24 mouse cellular contexts compared by ENCODE assay signal in the genomic region with DNA sequence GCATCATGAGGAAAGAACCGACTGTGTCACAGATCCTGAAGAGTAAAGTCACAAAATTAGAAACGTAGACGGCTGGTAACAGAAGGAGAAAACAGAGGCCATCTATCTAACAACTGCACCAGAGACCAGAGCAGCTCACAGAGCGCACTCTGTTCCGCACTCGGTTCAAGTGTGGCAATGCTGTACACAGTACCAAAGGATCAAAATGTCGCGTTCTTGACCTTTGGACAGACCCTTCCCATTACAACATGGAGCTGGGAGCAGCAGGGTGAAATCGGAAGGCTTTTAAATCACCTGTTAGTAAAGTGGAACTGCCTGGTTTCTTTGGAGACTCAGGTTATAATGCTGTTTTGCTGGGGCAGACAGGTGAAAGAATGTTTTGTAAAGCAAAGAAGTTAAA.
DNase-seq lines count a peak whose midpoint lies in the region; ATAC-seq and TF ChIP-seq lines count a peak whose summit lies in the region.
"Had no signal": no experiment of that assay in that cellular context is flagged by ENCODE, and none has a peak within 500 bp of the region (broad histone marks: within the 10 kb centered on the region; RNA-seq: fewer than 3 reads in every experiment).

No protein-coding gene starts in this region.

- H3K9me3 ChIP-seq in liver, embryonic 11.5 days (ENCODE audit: control insufficient read depth, low read length), result no peaks in the 10 kb centered on the region
- H3K9me3 ChIP-seq in liver, embryonic 13.5 days (replicated peaks), result no peaks in the 10 kb centered on the region
- H3K9me3 ChIP-seq in liver, embryonic 15.5 days (replicated peaks), result no peaks in the 10 kb centered on the region
- H3K9me3 ChIP-seq: embryonic facial prominence, embryonic 10.5 days; embryonic facial prominence, embryonic 13.5 days; forebrain, embryonic 12.5 days; forebrain, embryonic 15.5 days; G1E; hindbrain, embryonic 12.5 days; hindbrain, embryonic 15.5 days had no signal

- H3K4me1 ChIP-seq in liver, adult 2 months (ENCODE audit: control insufficient read depth, insufficient read depth, low read length), result peaks cover 13% of the 10 kb centered on the region
- peaks cover 2% of the 10 kb centered on the region; the same call in 1 of the 2 replicates for H3K4me1 ChIP-seq in liver, embryonic 11.5 days (replicated peaks; ENCODE audit: control insufficient read depth, insufficient read depth, low read length)
- peaks cover 7% of the 10 kb centered on the region for H3K4me1 ChIP-seq in liver, embryonic 13.5 days (replicated peaks)
- no peaks in the 10 kb centered on the region for H3K4me1 ChIP-seq in liver, embryonic 15.5 days (replicated peaks)

- no peaks in the 10 kb centered on the region for H3K36me3 ChIP-seq in liver, adult 2 months (ENCODE audit: control insufficient read depth, insufficient read depth, low read length)
- H3K36me3 ChIP-seq in liver, embryonic 11.5 days (ENCODE audit: control insufficient read depth, insufficient read depth, low read length), result no peaks in the 10 kb centered on the region
- H3K36me3 ChIP-seq in liver, embryonic 13.5 days, result no peaks in the 10 kb centered on the region
- no peaks in the 10 kb centered on the region for H3K36me3 ChIP-seq in liver, embryonic 15.5 days (replicated peaks)
- H3K36me3 ChIP-seq: embryonic facial prominence, embryonic 10.5 days; forebrain, embryonic 12.5 days; forebrain, embryonic 15.5 days; hindbrain, embryonic 12.5 days; hindbrain, embryonic 15.5 days had no signal

- peak overlapping the region; percentile 58 for H3K27ac ChIP-seq in liver, adult 2 months (replicated peaks; ENCODE audit: insufficient read depth, low read depth, low read length)
- H3K27ac ChIP-seq in liver, embryonic 11.5 days (ENCODE audit: low read depth, low read length), result no peak overlapping the region
- H3K27ac ChIP-seq in liver, embryonic 13.5 days, result no peak overlapping the region
- H3K27ac ChIP-seq in liver, embryonic 15.5 days (replicated peaks), result peak overlapping the region; percentile 20; the same call in 1 of the 2 replicates
- H3K27ac ChIP-seq: embryonic facial prominence, embryonic 10.5 days; embryonic facial prominence, embryonic 13.5 days; forebrain, embryonic 12.5 days; forebrain, embryonic 15.5 days; heart, adult 2 months; hindbrain, embryonic 12.5 days; hindbrain, embryonic 15.5 days had no signal

- H3K9ac ChIP-seq in liver, adult 2 months (ENCODE audit: low read depth, low read length), result no peak overlapping the region
- H3K9ac ChIP-seq in liver, embryonic 11.5 days (ENCODE audit: low read depth, low read length), result no peak overlapping the region
- no peak overlapping the region for H3K9ac ChIP-seq in liver, embryonic 13.5 days
- no peak overlapping the region for H3K9ac ChIP-seq in liver, embryonic 15.5 days
- H3K9ac ChIP-seq: embryonic facial prominence, embryonic 13.5 days; forebrain, embryonic 12.5 days; forebrain, embryonic 15.5 days; hindbrain, embryonic 12.5 days; hindbrain, embryonic 15.5 days had no signal

- WGBS in liver, adult 2 months, result 33% methylated on average over 9 of the region's 9 CpGs
- 84% methylated on average over 9 of the region's 9 CpGs for WGBS in liver, embryonic 11.5 days
- 80% methylated on average over 9 of the region's 9 CpGs for WGBS in liver, embryonic 13.5 days (ENCODE audit: insufficient replicate concordance)
- 74% methylated on average over 9 of the region's 9 CpGs for WGBS in liver, embryonic 15.5 days (ENCODE audit: insufficient replicate concordance)

- no peak overlapping the region for H3K4me3 ChIP-seq in liver, adult 2 months (ENCODE audit: insufficient read depth, low read depth, low read length)
- no peak overlapping the region for H3K4me3 ChIP-seq in liver, embryonic 11.5 days (ENCODE audit: low read depth, low read length)
- H3K4me3 ChIP-seq in liver, embryonic 13.5 days (replicated peaks), result no peak overlapping the region
- H3K4me3 ChIP-seq in liver, embryonic 15.5 days (replicated peaks), result no peak overlapping the region
- H3K4me3 ChIP-seq: embryonic facial prominence, embryonic 10.5 days; embryonic facial prominence, embryonic 13.5 days; erythroblast, embryonic 14.5 days; forebrain, embryonic 12.5 days; forebrain, embryonic 15.5 days; heart, adult 2 months; hindbrain, embryonic 12.5 days; hindbrain, embryonic 15.5 days had no signal

- no peak overlapping the region for H3K4me2 ChIP-seq in liver, embryonic 11.5 days
- H3K4me2 ChIP-seq in liver, embryonic 13.5 days, result no peak overlapping the region
- H3K4me2 ChIP-seq in liver, embryonic 15.5 days, result no peak overlapping the region
- H3K4me2 ChIP-seq: embryonic facial prominence, embryonic 13.5 days; forebrain, embryonic 12.5 days; forebrain, embryonic 15.5 days; heart, embryonic 11.5 days; hindbrain, embryonic 12.5 days; hindbrain, embryonic 15.5 days had no signal

- no peak for TF ChIP-seq CTCF in liver, adult 2 months (IDR thresholded peaks at IDR 0.05; ENCODE audit: low read depth, low read length)

- peaks cover 9% of the 10 kb centered on the region; the same call in 1 of the 2 replicates for H3K79me2 ChIP-seq in liver, adult 2 months (ENCODE audit: control insufficient read depth, insufficient read depth, low read length)

- H3K27me3 ChIP-seq in liver, adult 2 months (ENCODE audit: control insufficient read depth, insufficient read depth, low read length), result no peaks in the 10 kb centered on the region
- no peaks in the 10 kb centered on the region for H3K27me3 ChIP-seq in liver, embryonic 11.5 days (replicated peaks; ENCODE audit: control insufficient read depth, insufficient read depth, low read length)
- no peaks in the 10 kb centered on the region for H3K27me3 ChIP-seq in liver, embryonic 13.5 days
- H3K27me3 ChIP-seq in liver, embryonic 15.5 days, result no peaks in the 10 kb centered on the region
- H3K27me3 ChIP-seq: CH12.LX; embryonic facial prominence, embryonic 13.5 days; forebrain, embryonic 12.5 days; forebrain, embryonic 15.5 days; hindbrain, embryonic 12.5 days; hindbrain, embryonic 15.5 days; Patski had no signal

- TF ChIP-seq POLR2A in liver, adult 2 months (IDR thresholded peaks at IDR 0.05; ENCODE audit: extremely low read depth, insufficient read depth, low read length), result no peak

- ATAC-seq in liver, embryonic 11.5 days (replicated peaks; ENCODE audit: low FRiP score), result no peak; the same call in 1 of the 2 replicates
- ATAC-seq in liver, embryonic 13.5 days (ENCODE audit: low read depth), result peak; percentile 70; the same call in 1 of the 2 replicates
- ATAC-seq in liver, embryonic 15.5 days (ENCODE audit: insufficient read depth), result peak; percentile 70
- ATAC-seq: forebrain, embryonic 15.5 days; Patski had no signal

- DNase-seq in liver, adult 2 months (ENCODE audit: extremely low read depth, low read depth, low spot score), result peak; percentile 92
- no peak for DNase-seq in liver, embryonic 11.5 days (ENCODE audit: low spot score)
- no peak for DNase-seq in liver, embryonic 13.5 days
- DNase-seq in yolk sac, embryonic 10.5 days (ENCODE audit: low spot score), result peak; percentile 47
- DNase-seq in adrenal gland, adult (ENCODE audit: inconsistent age in 2 of 2, low spot score in 1 of 2), result no peak
- no peak for DNase-seq in urinary bladder, adult 2 months (ENCODE audit: low spot score)
- DNase-seq: cerebellum, adult 11-12 months; cerebellum, adult 8-10 months; cerebellum, postnatal 36 days; embryo, embryonic 11 days; gastrocnemius, postnatal 25 days; heart, adult 2 months had no signal

Comparison
In these comparisons a context has a peak if more than half of its experiments do, and no peak if none do; other contexts are left out.
1. DNase-seq: peak in liver, adult 2 months (single experiment) and yolk sac, embryonic 10.5 days (single experiment); none in liver, embryonic 11.5 days (single experiment), liver, embryonic 13.5 days (single experiment), adrenal gland, adult (0 of 2) and urinary bladder, adult 2 months (single experiment).
2. H3K27ac ChIP-seq: peak in liver, adult 2 months (single experiment) and liver, embryonic 15.5 days (single experiment); none in liver, embryonic 11.5 days (single experiment) and liver, embryonic 13.5 days (single experiment).